Mouse (Mus musculus): ENCODE results near the gene Usp10. TPM values are rescaled to one million over a fixed set of nuclear protein-coding genes. Genes with fewer than 3 reads are reported as not detected.

The Usp10 gene
- polyA plus RNA-seq, 1 experiment from 2014 or later = 44.1 TPM

DNA sequence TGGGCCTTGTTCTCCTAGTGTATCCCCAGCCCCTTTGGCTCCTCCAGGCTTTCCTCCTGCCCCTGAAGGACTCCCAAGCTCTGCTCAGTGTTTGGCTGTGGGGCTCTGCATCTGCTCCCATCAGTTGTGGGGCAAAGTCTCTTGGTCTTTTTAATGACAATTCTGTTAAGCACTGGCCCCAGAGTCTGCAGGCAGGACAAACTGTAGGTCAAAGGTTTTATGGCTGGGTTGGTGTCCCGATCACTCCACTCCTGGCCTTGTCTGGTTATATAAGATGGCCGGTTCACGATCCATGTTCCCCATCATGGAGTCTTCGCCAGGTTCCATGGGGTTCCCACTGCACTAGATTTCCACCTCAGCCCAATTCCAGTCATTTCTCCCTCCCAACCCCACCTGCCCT is 23.5 kb downstream of the Usp10 start:
- WGBS (ENCODE audit: insufficient replicate concordance) = 80% methylated on average over 4 of the region's 4 CpGs
- Histone ChIP-seq H3K9ac (replicated peaks) (no peak overlapping the region), H3K27ac (ENCODE audit: low read depth) (no peak overlapping the region), H3K36me3 (replicated peaks; ENCODE audit: insufficient read depth, low read length) (peaks cover 31% of the 10 kb centered on the region), H3K4me1 (ENCODE audit: insufficient read depth) (0 out of 2 replicates have a peak, but pooled peaks cover 2% of the 10 kb centered on the region), H3K4me3 (ENCODE audit: low read depth, low read length) (no peak overlapping the region), H3K9me3 (ENCODE audit: low read length) (no peaks in the 10 kb centered on the region), H3K27me3 (ENCODE audit: insufficient read depth, low read length) (no peaks in the 10 kb centered on the region), H3K4me2 (ENCODE audit: low read depth, low read length) (no peak overlapping the region)
- DNase-seq = no peak
- no peak for ATAC-seq
- no peak for TF ChIP-seq CTCF (IDR thresholded peaks at IDR 0.05; ENCODE audit: low read depth)
- TF ChIP-seq EP300 (IDR thresholded peaks at IDR 0.05; ENCODE audit: low read depth) = no peak

DNA sequence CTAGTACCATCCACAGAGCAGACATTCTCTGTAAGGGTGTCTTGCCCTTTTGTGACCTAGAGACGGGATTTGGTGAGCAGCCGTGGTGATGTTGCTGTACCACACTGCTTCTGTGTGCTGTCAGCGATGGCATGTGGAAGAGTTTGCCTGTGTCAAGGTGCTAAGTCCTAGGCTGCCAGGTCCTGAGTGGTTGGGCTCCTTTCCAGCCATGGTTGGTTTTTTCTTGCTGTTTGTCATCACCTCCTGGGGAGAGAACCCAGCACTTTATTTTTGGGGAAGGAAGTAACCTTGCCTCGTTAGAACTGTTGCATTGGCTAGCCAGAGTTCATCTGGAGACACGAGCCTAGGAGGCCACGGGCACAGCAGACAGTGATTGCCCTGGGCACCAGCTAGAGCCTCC is 25.4 kb downstream of the Usp10 start:
- DNase-seq = no peak

DNA sequence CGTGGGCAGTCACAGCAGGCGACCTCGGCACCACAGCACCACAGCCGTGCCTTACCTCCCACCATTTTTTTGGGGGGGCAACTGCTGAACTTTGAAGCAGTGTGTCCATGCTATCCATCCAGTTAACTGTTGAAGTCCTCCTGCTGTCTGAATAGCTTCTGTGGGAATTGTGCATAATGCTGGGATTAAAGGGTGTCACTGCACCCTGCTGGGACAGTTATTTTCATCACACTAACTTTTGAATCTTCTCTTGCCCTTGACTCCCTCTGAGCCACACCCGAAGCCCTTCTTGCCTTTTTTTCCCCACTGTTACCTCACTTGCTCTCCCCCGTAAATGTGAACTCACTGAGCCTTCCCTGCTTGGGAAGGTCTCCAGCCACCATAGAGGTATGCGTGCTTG is 28.3 kb downstream of the Usp10 start:
- Histone ChIP-seq H3K27ac (ENCODE audit: low read depth) (no peak overlapping the region), H3K27me3 (ENCODE audit: insufficient read depth, low read length) (no peaks in the 10 kb centered on the region), H3K9ac (replicated peaks) (no peak overlapping the region), H3K4me2 (ENCODE audit: low read depth, low read length) (no peak overlapping the region), H3K4me1 (ENCODE audit: insufficient read depth) (0 out of 2 replicates have a peak, but pooled peaks cover 2% of the 10 kb centered on the region), H3K9me3 (ENCODE audit: low read length) (no peaks in the 10 kb centered on the region), H3K4me3 (ENCODE audit: low read depth, low read length) (no peak overlapping the region), H3K36me3 (replicated peaks; ENCODE audit: insufficient read depth, low read length) (peaks cover 51% of the 10 kb centered on the region)
- ATAC-seq (no peak), DNase-seq (no peak)
- TF ChIP-seq EP300 (IDR thresholded peaks at IDR 0.05; ENCODE audit: low read depth) (no peak), CTCF (IDR thresholded peaks at IDR 0.05; ENCODE audit: low read depth) (no peak)
- WGBS (ENCODE audit: insufficient replicate concordance) = 88% methylated on average over 7 of the region's 7 CpGs

More for the DNA sequence above, 25.4 kb downstream of the Usp10 start:
- WGBS (ENCODE audit: insufficient replicate concordance) = 70% methylated on average over 6 of the region's 6 CpGs
- no peak for ATAC-seq
- H3K4me3 ChIP-seq (ENCODE audit: low read depth, low read length) = no peak overlapping the region
- no peak overlapping the region for H3K27ac ChIP-seq (ENCODE audit: low read depth)
- H3K36me3 ChIP-seq (replicated peaks; ENCODE audit: insufficient read depth, low read length) = peaks cover 39% of the 10 kb centered on the region
- H3K9me3 ChIP-seq (ENCODE audit: low read length) = no peaks in the 10 kb centered on the region
- H3K9ac ChIP-seq (replicated peaks) = no peak overlapping the region
- 0 out of 2 replicates have a peak, but pooled peaks cover 2% of the 10 kb centered on the region for H3K4me1 ChIP-seq (ENCODE audit: insufficient read depth)
- no peaks in the 10 kb centered on the region for H3K27me3 ChIP-seq (ENCODE audit: insufficient read depth, low read length)
- H3K4me2 ChIP-seq (ENCODE audit: low read depth, low read length) = no peak overlapping the region
- TF ChIP-seq EP300 (IDR thresholded peaks at IDR 0.05; ENCODE audit: low read depth) (no peak), CTCF (IDR thresholded peaks at IDR 0.05; ENCODE audit: low read depth) (no peak)

DNA sequence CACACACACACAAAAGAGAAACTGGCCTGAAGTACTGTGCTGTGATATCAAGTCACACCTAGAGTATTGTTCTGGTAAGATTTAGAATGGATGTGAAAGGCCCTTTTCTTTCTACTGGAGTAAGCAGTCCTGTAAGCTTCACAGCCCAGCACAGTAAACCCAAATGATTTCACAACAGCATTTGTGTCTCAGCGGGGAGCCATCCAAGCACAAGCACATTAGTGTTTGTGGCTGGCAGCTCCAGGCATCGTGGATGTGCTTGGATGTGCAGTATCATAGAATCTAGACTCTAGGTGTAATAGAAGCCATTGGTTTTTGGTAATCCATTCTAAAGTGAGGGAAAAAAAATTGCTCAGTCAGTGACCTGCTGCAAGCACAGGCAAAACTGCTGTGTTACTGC is 29.2 kb downstream of the Usp10 start:
- Histone ChIP-seq H3K27me3 (ENCODE audit: insufficient read depth, low read length) (no peaks in the 10 kb centered on the region), H3K36me3 (replicated peaks; ENCODE audit: insufficient read depth, low read length) (peaks cover 51% of the 10 kb centered on the region), H3K4me3 (ENCODE audit: low read depth, low read length) (no peak overlapping the region), H3K4me2 (ENCODE audit: low read depth, low read length) (no peak overlapping the region), H3K9ac (replicated peaks) (no peak overlapping the region), H3K9me3 (ENCODE audit: low read length) (no peaks in the 10 kb centered on the region), H3K4me1 (ENCODE audit: insufficient read depth) (0 out of 2 replicates have a peak, but pooled peaks cover 2% of the 10 kb centered on the region), H3K27ac (ENCODE audit: low read depth) (no peak overlapping the region; the same call in 1 of the 2 replicates)
- no peak for TF ChIP-seq CTCF (IDR thresholded peaks at IDR 0.05; ENCODE audit: low read depth)
- TF ChIP-seq EP300 (IDR thresholded peaks at IDR 0.05; ENCODE audit: low read depth) = no peak
- 67% methylated on average over 2 of the region's 2 CpGs for WGBS (ENCODE audit: insufficient replicate concordance)
- DNase-seq (no peak), ATAC-seq (no peak)

DNA sequence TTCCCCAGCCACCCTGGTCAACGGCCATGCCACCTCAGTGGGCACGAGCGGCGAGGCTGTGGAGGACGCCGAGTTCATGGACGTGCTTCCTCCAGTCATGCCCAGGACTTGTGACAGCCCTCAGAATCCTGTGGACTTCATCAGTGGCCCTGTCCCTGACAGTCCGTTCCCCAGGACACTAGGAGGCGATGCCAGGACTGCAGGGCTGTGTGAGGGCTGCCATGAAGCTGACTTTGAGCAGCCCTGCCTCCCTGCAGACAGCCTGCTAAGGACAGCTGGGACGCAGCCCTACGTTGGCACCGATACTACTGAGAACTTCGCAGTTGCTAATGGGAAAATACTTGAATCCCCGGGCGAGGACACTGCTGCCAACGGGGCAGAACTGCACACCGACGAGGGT is 31.3 kb downstream of the Usp10 start:
- DNase-seq (no peak), ATAC-seq (no peak)
- Histone ChIP-seq H3K9me3 (ENCODE audit: low read length) (no peaks in the 10 kb centered on the region), H3K9ac (replicated peaks) (no peak overlapping the region), H3K27ac (ENCODE audit: low read depth) (no peak overlapping the region), H3K4me2 (ENCODE audit: low read depth, low read length) (no peak overlapping the region), H3K27me3 (ENCODE audit: insufficient read depth, low read length) (no peaks in the 10 kb centered on the region), H3K4me1 (ENCODE audit: insufficient read depth) (no peaks in the 10 kb centered on the region), H3K36me3 (replicated peaks; ENCODE audit: insufficient read depth, low read length) (peaks cover 55% of the 10 kb centered on the region), H3K4me3 (ENCODE audit: low read depth, low read length) (no peak overlapping the region)
- 87% methylated on average over 18 of the region's 18 CpGs for WGBS (ENCODE audit: insufficient replicate concordance)
- no peak for TF ChIP-seq CTCF (IDR thresholded peaks at IDR 0.05; ENCODE audit: low read depth)
- TF ChIP-seq EP300 (IDR thresholded peaks at IDR 0.05; ENCODE audit: low read depth) = no peak

DNA sequence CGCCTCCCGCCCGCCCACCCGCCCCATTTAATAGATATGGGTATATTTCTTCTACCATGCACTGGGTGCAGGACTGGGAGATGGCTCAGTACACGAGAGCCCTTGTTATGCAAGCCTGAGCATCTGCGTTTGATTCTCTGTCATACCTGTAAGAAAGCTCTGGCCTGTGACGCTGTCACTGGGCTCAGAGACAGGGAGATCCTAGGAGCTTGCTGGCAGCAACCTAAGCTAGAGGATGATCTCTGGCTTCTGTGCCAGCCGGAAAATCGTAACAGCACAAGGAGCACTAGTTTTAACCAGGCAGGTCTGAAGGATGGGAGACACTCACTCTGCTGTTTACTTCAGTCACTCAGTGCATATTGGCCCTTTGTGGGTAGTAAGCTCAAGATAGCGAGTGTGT is 33.5 kb downstream of the Usp10 start:
- no peaks in the 10 kb centered on the region for H3K27me3 ChIP-seq (ENCODE audit: insufficient read depth, low read length)
- no peaks in the 10 kb centered on the region for H3K4me1 ChIP-seq (ENCODE audit: insufficient read depth)
- H3K4me3 ChIP-seq (ENCODE audit: low read depth, low read length) = no peak overlapping the region
- H3K9ac ChIP-seq (replicated peaks) = no peak overlapping the region
- H3K9me3 ChIP-seq (ENCODE audit: low read length) = no peaks in the 10 kb centered on the region
- DNase-seq (no peak), ATAC-seq (no peak)
- TF ChIP-seq CTCF (IDR thresholded peaks at IDR 0.05; ENCODE audit: low read depth) (no peak), EP300 (IDR thresholded peaks at IDR 0.05; ENCODE audit: low read depth) (no peak)
- H3K27ac ChIP-seq (ENCODE audit: low read depth) = no peak overlapping the region
- 87% methylated on average over 10 of the region's 10 CpGs for WGBS (ENCODE audit: insufficient replicate concordance)
- H3K4me2 ChIP-seq (ENCODE audit: low read depth, low read length) = no peak overlapping the region
- H3K36me3 ChIP-seq (replicated peaks; ENCODE audit: insufficient read depth, low read length) = peaks cover 59% of the 10 kb centered on the region
